Mouse (Mus musculus) embryo, embryonic 11.5 days (tissue): ENCODE data around the gene Fgf4.

Source experiments
- DNase-seq: peaks from one replicate; pipeline ENCODE4 v3.0.0-alpha.2; 2012; ENCODE audit warnings: low read depth, low spot score

Fgf4 gene

GRCm38 (mm10) chr7:144912897-144913296 lies 65.7 kb downstream of the Fgf4 start:
- no peak for DNase-seq

GRCm38 (mm10) chr7:144914296-144914947 lies 67.3 kb downstream of the Fgf4 start:
- no peak for DNase-seq
